Mouse (Mus musculus) embryonic stem cell, embryonic (primary cell): ENCODE results near the gene Mpp1.
"Not testable (repeated sequence)": the region's sequence is repeated elsewhere in the genome, so short reads cannot be mapped to it uniquely, and the experiment has no call there.

Experiments used
- CTCF ChIA-PET, 4 experiments: fragments of 300-600 bp in 2 of 4; fragments of 350-600 bp in 2 of 4; sonication (Branson Sonifier 250); formaldehyde crosslinking; loops; one replicate each; lab custom pipeline; 2022; ENCODE audit warnings: inconsistent platforms in 2 of 4; lab: Charles Lee
- POLR2A ChIA-PET, 4 experiments: fragments of 300-600 bp in 2 of 4; fragments of 350-600 bp in 2 of 4; sonication (Branson Sonifier 250); formaldehyde crosslinking; loops; one replicate each; lab custom pipeline; 2022; ENCODE audit warnings: antibody characterized with exemption in 4 of 4, inconsistent platforms in 1 of 4; lab: Charles Lee

Gene Mpp1

GRCm38 (mm10) chrX:75130467-75131160 is at the start of gene Mpp1:
Mpp1 (minus strand) TSS chrX:75131016.
- POLR2A ChIA-PET, result interaction anchor here (0.6 to 3.0 kb wide), 44 partner anchors 9 to 1164 kb away, joined by 3 to 29 read pairs (median 4); partner anchors contain the start of genes Dkc1 (in 3 of the 4), Brcc3 (in 1 of the 4), Cmc4 (in 1 of the 4) and Fam3a (in 1 of the 4)
- CTCF ChIA-PET, result interaction anchor here in 1 of 4 experiments (0.7 kb wide), 1 partner anchor 143 kb away, joined by 3 read pairs; no protein-coding TSS in a partner anchor

- ChIA-PET POLR2A (no interaction called here), CTCF (no interaction called here)
Measured at GRCm38 (mm10) chrX:75163670-75164069, 32.9 kb upstream of the Mpp1 start, which contains the start of gene Smim9. Smim9 (minus strand) TSS chrX:75163770.

GRCm38 (mm10) chrX:75155576-75156243 is 24.9 kb upstream of the Mpp1 start:
- ChIA-PET CTCF (interaction anchor here in 1 of 4 experiments (0.7 kb wide), 1 partner anchor 93 kb away, joined by 3 read pairs; no protein-coding TSS in a partner anchor), POLR2A (interaction anchor here in 3 of 4 experiments (0.6 to 1.5 kb wide), 13 partner anchors 11 to 1045 kb away, joined by 3 to 10 read pairs (median 5); partner anchors contain the start of genes Dkc1 (in 3 of the 3), Mpp1 (in 2 of the 3), Fam3a (in 1 of the 3) and Ikbkg (in 1 of the 3))

- POLR2A ChIA-PET, result interaction anchor here in 2 of 4 experiments (0.7 to 1.4 kb wide), 3 partner anchors 21 to 46 kb away, joined by 3 read pairs; partner anchors contain the start of gene Mpp1 (in 2 of the 2)
- CTCF ChIA-PET, result no interaction called here
Measured at GRCm38 (mm10) chrX:75152249-75152648, 21.4 kb upstream of the Mpp1 start.

- ChIA-PET CTCF (no interaction called here), POLR2A (interaction anchor here in 2 of 4 experiments (1.0 to 1.3 kb wide), 2 partner anchors 19 to 38 kb away, joined by 3 to 4 read pairs; partner anchors contain the start of gene Mpp1 (in 1 of the 2))
Measured at GRCm38 (mm10) chrX:75150304-75150703, 19.5 kb upstream of the Mpp1 start.

- ChIA-PET CTCF (no interaction called here), POLR2A (no interaction called here)
Measured at GRCm38 (mm10) chrX:75148414-75148813, 17.6 kb upstream of the Mpp1 start.

- CTCF ChIA-PET, result interaction anchor here in 1 of 4 experiments (0.6 kb wide), 1 partner anchor 14 kb away, joined by 4 read pairs; no protein-coding TSS in a partner anchor
- POLR2A ChIA-PET, result not testable (repeated sequence)
Measured at GRCm38 (mm10) chrX:75143124-75143555, 12.3 kb upstream of the Mpp1 start.

- CTCF ChIA-PET, result no interaction called here
- POLR2A ChIA-PET, result interaction anchor here in 2 of 4 experiments (0.5 to 1.6 kb wide), 5 partner anchors 34 to 478 kb away, joined by 3 to 4 read pairs (median 3); partner anchors contain the start of genes Dkc1 (in 2 of the 2), F8 (in 1 of the 2) and Fundc2 (in 1 of the 2)
Measured at GRCm38 (mm10) chrX:75138182-75138581, 7.4 kb upstream of the Mpp1 start.

- CTCF ChIA-PET, result no interaction called here
Measured at GRCm38 (mm10) chrX:75137729-75138128, 6.9 kb upstream of the Mpp1 start.

GRCm38 (mm10) chrX:75136938-75137337 is 6.1 kb upstream of the Mpp1 start:
- ChIA-PET CTCF (no interaction called here), POLR2A (interaction anchor here in 1 of 4 experiments (1.2 kb wide), 1 partner anchor 41 kb away, joined by 3 read pairs; the partner anchor contains the start of gene Dkc1)

More at GRCm38 (mm10) chrX:75137729-75138128, 6.9 kb upstream of the Mpp1 start:
- POLR2A ChIA-PET, result interaction anchor here in 2 of 4 experiments (0.5 to 1.6 kb wide), 4 partner anchors 33 to 479 kb away, joined by 3 to 4 read pairs (median 3); partner anchors contain the start of genes Dkc1 (in 1 of the 2), F8 (in 1 of the 2) and Fundc2 (in 1 of the 2)

GRCm38 (mm10) chrX:75129474-75129873 is 1.3 kb downstream of the Mpp1 start:
- ChIA-PET CTCF (interaction anchor here in 2 of 4 experiments (0.6 to 0.7 kb wide), 2 partner anchors 147 to 544 kb away, joined by 3 to 4 read pairs; no protein-coding TSS in a partner anchor), POLR2A (interaction anchor here in 3 of 4 experiments (0.6 to 3.0 kb wide), 10 partner anchors 12 to 34 kb away, joined by 3 to 29 read pairs (median 11); partner anchors contain the start of gene Dkc1 (in 2 of the 3))

GRCm38 (mm10) chrX:75128333-75128980 is 2.4 kb downstream of the Mpp1 start:
- CTCF ChIA-PET, result no interaction called here

GRCm38 (mm10) chrX:75126893-75127292 is 3.9 kb downstream of the Mpp1 start:
- ChIA-PET POLR2A (interaction anchor here in 1 of 4 experiments (1.3 to 4.6 kb wide), 3 partner anchors 12 to 22 kb away, joined by 5 to 24 read pairs (median 18); no protein-coding TSS in a partner anchor), CTCF (no interaction called here)

More at GRCm38 (mm10) chrX:75128333-75128980, 2.4 kb downstream of the Mpp1 start:
- POLR2A ChIA-PET, result interaction anchor here in 2 of 4 experiments (1.1 to 4.6 kb wide), 3 partner anchors 14 to 23 kb away, joined by 3 to 18 read pairs (median 5); no protein-coding TSS in a partner anchor

GRCm38 (mm10) chrX:75125606-75126005 is 5.2 kb downstream of the Mpp1 start:
- ChIA-PET CTCF (no interaction called here), POLR2A (interaction anchor here in 2 of 4 experiments (0.8 to 4.6 kb wide), 6 partner anchors 9 to 30 kb away, joined by 3 to 24 read pairs (median 6); partner anchors contain the start of gene Dkc1 (in 1 of the 2))

- ChIA-PET CTCF (no interaction called here), POLR2A (interaction anchor here in 3 of 4 experiments (1.1 to 1.6 kb wide), 4 partner anchors 11 to 15 kb away, joined by 3 to 5 read pairs (median 5); partner anchors contain the start of gene Mpp1 (in 1 of the 3))
Measured at GRCm38 (mm10) chrX:75115550-75115949, 15.3 kb downstream of the Mpp1 start.

GRCm38 (mm10) chrX:75102293-75102692 is 28.5 kb downstream of the Mpp1 start:
- ChIA-PET CTCF (no interaction called here), POLR2A (interaction anchor here in 1 of 4 experiments (3.6 kb wide), 1 partner anchor 9 kb away, joined by 25 read pairs; no protein-coding TSS in a partner anchor)

- ChIA-PET POLR2A (interaction anchor here in 3 of 4 experiments (1.0 to 4.2 kb wide), 3 partner anchors 12 to 32 kb away, joined by 3 to 59 read pairs (median 3); partner anchors contain the start of gene Mpp1 (in 1 of the 3)), CTCF (no interaction called here)
Measured at GRCm38 (mm10) chrX:75098799-75099198, 32.0 kb downstream of the Mpp1 start.
